Mouse (Mus musculus) small intestine, adult 2 months (tissue): ENCODE data around the gene Ski.

ENCODE experiments used
- CTCF ChIP-seq: fragments of 200-500 bp; IDR thresholded peaks from 2 replicates; pipeline ENCODE4 v1.5.1; 2012; ENCODE audit warnings: low read depth, mild to moderate bottlenecking, control low read depth, inconsistent platforms, low read length, moderate library complexity, mixed read lengths; ENCODE audit not compliant: insufficient replicate concordance, insufficient read length; ENCODE audit errors: extremely low read depth
- POLR2A ChIP-seq: fragments of 200-500 bp; IDR thresholded peaks from 2 replicates; pipeline ENCODE4 v1.6.1; 2012; ENCODE audit warnings: low read depth, mild to moderate bottlenecking, control low read depth, inconsistent platforms, low read length, moderate library complexity

- TF ChIP-seq CTCF (no peak), POLR2A (no peak)
Measured at GRCm38 (mm10) chr4:155151845-155152244, 70.5 kb downstream of the Ski start.
